9 mouse cellular contexts compared by ENCODE assay signal in the genomic region with DNA sequence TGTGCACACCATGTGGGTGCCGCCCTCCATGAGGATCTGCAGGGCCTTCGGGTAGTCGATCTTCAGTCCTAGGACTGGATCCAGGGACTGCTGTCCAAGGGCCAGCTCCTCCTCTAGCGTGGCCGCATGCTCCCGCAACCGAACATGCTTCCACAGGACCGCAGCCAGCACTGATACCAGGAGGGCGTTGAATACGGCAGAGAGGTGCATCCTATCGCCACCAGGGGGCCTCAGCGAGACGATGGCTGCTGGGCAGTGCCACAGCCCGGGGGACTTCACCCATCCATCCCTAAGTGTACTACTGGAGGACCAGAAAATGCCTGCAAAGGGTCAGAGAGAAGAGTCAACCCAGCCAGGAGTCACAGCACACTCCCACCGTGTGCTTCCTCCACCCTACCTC. TPM values are rescaled to one million over a fixed set of nuclear protein-coding genes. Genes with fewer than 3 reads are reported as not detected.
DNase-seq lines count a peak whose midpoint lies in the region; ATAC-seq and TF ChIP-seq lines count a peak whose summit lies in the region.
"Had no signal": no experiment of that assay in that cellular context is flagged by ENCODE, and none has a peak within 500 bp of the region (broad histone marks: within the 10 kb centered on the region; RNA-seq: fewer than 3 reads in every experiment).

No protein-coding gene starts in this region.

- no peak overlapping the region for H3K4me2 ChIP-seq in kidney, embryonic 14.5 days (replicated peaks; ENCODE audit: low read depth, low read length)
- H3K4me2 ChIP-seq in liver, embryonic 14.5 days (ENCODE audit: low read depth) = no peak overlapping the region
- H3K4me2 ChIP-seq: embryonic facial prominence, embryonic 15.5 days had no signal

- H3K9me3 ChIP-seq in kidney, embryonic 14.5 days (ENCODE audit: control insufficient read depth, low read length) = no peaks in the 10 kb centered on the region
- H3K9me3 ChIP-seq in liver, embryonic 14.5 days (ENCODE audit: control insufficient read depth, low read length) = no peaks in the 10 kb centered on the region
- H3K9me3 ChIP-seq: embryonic facial prominence, embryonic 15.5 days had no signal

- no peak overlapping the region for H3K27ac ChIP-seq in kidney, embryonic 14.5 days (ENCODE audit: low read depth, low read length)
- H3K27ac ChIP-seq in liver, embryonic 14.5 days = no peak overlapping the region
- H3K27ac ChIP-seq: embryonic facial prominence, embryonic 15.5 days had no signal

- TF ChIP-seq EP300 in liver, embryonic 14.5 days (IDR thresholded peaks at IDR 0.05; ENCODE audit: low read depth) = no peak

- H3K36me3 ChIP-seq in kidney, embryonic 14.5 days (ENCODE audit: control insufficient read depth, insufficient read depth, low read length) = no peaks in the 10 kb centered on the region; the same call in 1 of the 2 replicates
- H3K36me3 ChIP-seq in liver, embryonic 14.5 days (replicated peaks; ENCODE audit: control insufficient read depth, insufficient read depth, low read depth) = no peaks in the 10 kb centered on the region

- intact Hi-C loops in gastrocnemius, postnatal 14 days (cut with DNase I; ENCODE audit: low total_unique reads) = no loop called here

- no peaks in the 10 kb centered on the region for H3K27me3 ChIP-seq in kidney, embryonic 14.5 days (ENCODE audit: control insufficient read depth, insufficient read depth, low read length)
- H3K27me3 ChIP-seq in liver, embryonic 14.5 days (ENCODE audit: control insufficient read depth, insufficient read depth, low read length) = no peaks in the 10 kb centered on the region
- H3K27me3 ChIP-seq: embryonic facial prominence, embryonic 15.5 days had no signal

- ATAC-seq in kidney, embryonic 14.5 days (ENCODE audit: low FRiP score, low TSS enrichment) = 0 out of 2 replicates have a peak, but pooled peaks have one; percentile 24
- 0 out of 2 replicates have a peak, but pooled peaks have one; percentile 11 for ATAC-seq in liver, embryonic 14.5 days (ENCODE audit: insufficient read depth)
- ATAC-seq in neutrophil, adult 5-6 weeks (ENCODE audit: extremely low read depth, insufficient number of reproducible peaks, low FRiP score, poor library complexity, severe bottlenecking) = 0 out of 2 replicates have a peak, but pooled peaks have one; percentile 15

- WGBS in kidney, embryonic 14.5 days = 56% methylated on average over 15 of the region's 15 CpGs
- 45% methylated on average over 15 of the region's 15 CpGs for WGBS in liver, embryonic 14.5 days (ENCODE audit: insufficient replicate concordance)

- peak; percentile 42 for DNase-seq in 3T3-L1 (ENCODE audit: low read depth, low spot score)
- DNase-seq in adrenal gland, adult (ENCODE audit: inconsistent age in 2 of 2, low spot score in 1 of 2) = peak; percentile 74 to 90
- DNase-seq in embryo, embryonic 10.5 days (ENCODE audit: low spot score) = peak; percentile 66
- peak; percentile 82 for DNase-seq in gastrocnemius, postnatal 14 days
- DNase-seq in liver, embryonic 14.5 days (ENCODE audit: low read depth in 3 of 3, low spot score in 3 of 3) = no peak
- peak; percentile 75 for DNase-seq in thymus, postnatal 14 days

- H3K9ac ChIP-seq in kidney, embryonic 14.5 days (ENCODE audit: low read depth, low read length) = no peak overlapping the region
- no peak overlapping the region for H3K9ac ChIP-seq in liver, embryonic 14.5 days (replicated peaks)
- H3K9ac ChIP-seq: embryonic facial prominence, embryonic 15.5 days had no signal

- H3K4me1 ChIP-seq in kidney, embryonic 14.5 days (ENCODE audit: control insufficient read depth, insufficient read depth, low read length) = 0 out of 2 replicates have a peak, but pooled peaks cover 4% of the 10 kb centered on the region
- no peaks in the 10 kb centered on the region for H3K4me1 ChIP-seq in liver, embryonic 14.5 days (replicated peaks; ENCODE audit: control insufficient read depth in 2 of 2, insufficient read depth in 2 of 2, low read length in 1 of 2)

- TF ChIP-seq CTCF in liver, embryonic 14.5 days (IDR thresholded peaks at IDR 0.05; ENCODE audit: low read depth) = peak; percentile 90

- H3K4me3 ChIP-seq in kidney, embryonic 14.5 days (ENCODE audit: low read length) = no peak overlapping the region
- H3K4me3 ChIP-seq in liver, embryonic 14.5 days (ENCODE audit: insufficient read depth in 1 of 2, low read depth in 2 of 2, low read length in 2 of 2) = no peak overlapping the region
- H3K4me3 ChIP-seq: embryonic facial prominence, embryonic 15.5 days had no signal

RNA-seq across cellular contexts. Expression of gene Pomgnt2, which starts 13.4 kb away (rescaled TPM):
- 1 to 10 TPM; 7.1 to 9.0 TPM for total RNA-seq in gastrocnemius, postnatal 14 days (2021)
- 8.6 and 11.6 TPM in 2 replicates for polyA plus RNA-seq in kidney, embryonic 14.5 days (2014; fragmentation: Nextera tagmentation; extraction: Ambion mirVana)
- polyA plus RNA-seq in liver, embryonic 14.5 days (2012; rRNA removed) = 1.9 and 2.0 TPM in 2 replicates
- polyA plus RNA-seq in liver, embryonic 14.5 days (2014; fragmentation: Nextera tagmentation; extraction: Ambion mirVana) = 1.7 and 2.2 TPM in 2 replicates
- not detected in 2 replicates for total RNA-seq in neutrophil, adult 5-6 weeks (2017)

RNA-seq across cellular contexts. Expression of gene Fam198a, which starts 32.7 kb away (rescaled TPM):
- 1 to 10 TPM; 3.1 to 4.3 TPM for total RNA-seq in gastrocnemius, postnatal 14 days (2021)
- 0.73 and 1.0 TPM in 2 replicates for polyA plus RNA-seq in kidney, embryonic 14.5 days (2014; fragmentation: Nextera tagmentation; extraction: Ambion mirVana)
- 0.08 and 0.14 TPM in 2 replicates for polyA plus RNA-seq in liver, embryonic 14.5 days (2012; rRNA removed)
- polyA plus RNA-seq in liver, embryonic 14.5 days (2014; fragmentation: Nextera tagmentation; extraction: Ambion mirVana) = 0.10 and 0.13 TPM in 2 replicates
- total RNA-seq in neutrophil, adult 5-6 weeks (2017) = not detected in 2 replicates

Comparison
In these comparisons a context has a peak if more than half of its experiments do, and no peak if none do; other contexts are left out.
1. DNase-seq: peak in 3T3-L1 (single experiment), adrenal gland, adult (2 of 2), embryo, embryonic 10.5 days (single experiment), gastrocnemius, postnatal 14 days (single experiment) and thymus, postnatal 14 days (single experiment); none in liver, embryonic 14.5 days (0 of 3).
2. Peak in every context shown above with its lines, with median percentiles within 50 percentile points of each other: ATAC-seq.